Mouse (Mus musculus): ENCODE measurements at regions not wholly inside any gene's neighbourhood (a gene's known extent, or its start where the extent isn't known, plus 50 kb on each side); places are given as distances from the start of the nearest gene placed in this dataset.
A peak's percentile ranks its signal among the peaks of the same experiment; 100 is the strongest.

DNA sequence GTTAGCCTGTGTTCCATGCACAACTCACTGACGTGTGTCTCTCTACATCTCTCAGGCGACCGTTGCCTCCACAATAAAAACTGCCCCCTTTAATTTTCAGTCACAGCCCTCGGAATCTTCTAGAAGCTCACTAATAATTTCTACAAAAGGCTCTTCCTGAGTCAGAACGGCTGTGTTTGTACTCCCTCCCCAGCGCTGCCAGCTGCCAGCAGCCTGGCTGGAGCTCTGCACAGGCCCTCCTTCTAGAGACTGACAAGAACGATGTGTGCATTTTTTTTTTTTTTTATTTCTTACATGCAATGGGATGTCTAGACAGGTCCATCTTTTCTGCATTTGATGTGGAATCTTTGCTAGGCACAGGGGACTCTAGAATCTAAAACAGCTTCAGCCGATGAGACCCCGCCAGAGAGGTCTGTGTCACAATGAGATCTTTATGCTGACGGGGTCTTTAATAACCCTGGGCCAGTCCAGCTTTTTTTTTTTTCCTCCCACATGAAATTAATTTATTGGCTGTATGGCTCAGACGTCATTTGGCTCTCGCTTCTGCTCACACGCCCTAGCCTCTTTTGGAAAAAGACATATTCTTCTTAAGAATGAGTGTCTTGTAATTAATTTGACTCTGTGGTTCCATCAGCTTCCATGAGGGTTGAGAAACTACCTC is 185.8 kb upstream of the Zfp507 start:
- no peaks in the 10 kb centered on the region for H3K36me3 ChIP-seq
- no peaks in the 10 kb centered on the region for H3K4me1 ChIP-seq
- H3K27me3 ChIP-seq (ENCODE audit: low read depth, poor library complexity, severe bottlenecking): no peaks in the 10 kb centered on the region
- DNase-seq (ENCODE audit: low spot score): no peak
- no peak overlapping the region for H3K4me3 ChIP-seq
- no peaks in the 10 kb centered on the region for H3K9me3 ChIP-seq (replicated peaks)
- H3K27ac ChIP-seq (replicated peaks): no peak overlapping the region
- 89% methylated on average over 13 of the region's 13 CpGs for WGBS

- DNase-seq (ENCODE audit: low spot score): no peak
- H3K4me1 ChIP-seq: no peaks in the 10 kb centered on the region
- H3K27me3 ChIP-seq (ENCODE audit: low read depth, poor library complexity, severe bottlenecking): no peaks in the 10 kb centered on the region
- no peaks in the 10 kb centered on the region for H3K9me3 ChIP-seq (replicated peaks)
- H3K4me3 ChIP-seq: no peak overlapping the region
- H3K36me3 ChIP-seq: no peaks in the 10 kb centered on the region
- no peak overlapping the region for H3K27ac ChIP-seq (replicated peaks)
- 87% methylated on average over 9 of the region's 9 CpGs for whole genome bisulfite sequencing
These were observed 175.2 kb upstream of the Zfp507 start for GRCm38 (mm10) chr7:35977986-35978385.

- Histone ChIP-seq H3K4me3 (no peak overlapping the region), H3K27ac (replicated peaks) (no peak overlapping the region), H3K9me3 (replicated peaks) (no peaks in the 10 kb centered on the region), H3K4me1 (peaks cover 9% of the 10 kb centered on the region), H3K36me3 (no peaks in the 10 kb centered on the region), H3K27me3 (ENCODE audit: low read depth, poor library complexity, severe bottlenecking) (no peaks in the 10 kb centered on the region)
- DNase-seq (ENCODE audit: low spot score): peak; percentile 38
- WGBS: 21% methylated on average over 5 of the region's 5 CpGs
These were observed 155.9 kb upstream of the Zfp507 start for GRCm38 (mm10) chr7:35958731-35959130.

DNA sequence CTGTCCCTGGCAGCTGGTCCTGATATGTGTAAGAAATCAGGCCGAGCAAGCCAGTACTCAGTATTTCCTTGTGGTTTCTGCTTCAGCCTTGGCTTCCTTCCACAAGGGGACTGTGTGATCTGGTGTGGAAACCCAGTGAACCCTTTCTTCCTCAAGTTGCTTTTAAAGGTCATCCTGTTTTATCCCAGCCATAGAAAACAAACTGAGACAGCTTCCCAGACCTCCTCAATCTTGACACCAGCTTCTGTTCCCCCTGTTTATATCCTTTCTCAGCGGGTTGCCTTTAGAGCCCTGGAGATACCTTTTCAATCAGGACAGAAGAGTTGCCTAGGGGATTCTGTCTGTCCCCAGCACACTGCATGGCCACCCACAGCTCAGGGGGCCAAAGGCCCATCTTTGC is 155.2 kb upstream of the Zfp507 start:
- peak; percentile 36 for DNase-seq (ENCODE audit: low spot score)
- 14% methylated on average over 2 of the region's 2 CpGs for WGBS
- H3K27ac ChIP-seq (replicated peaks): no peak overlapping the region
- peaks cover 9% of the 10 kb centered on the region for H3K4me1 ChIP-seq
- H3K9me3 ChIP-seq (replicated peaks): no peaks in the 10 kb centered on the region
- no peaks in the 10 kb centered on the region for H3K36me3 ChIP-seq
- H3K4me3 ChIP-seq: no peak overlapping the region
- H3K27me3 ChIP-seq (ENCODE audit: low read depth, poor library complexity, severe bottlenecking): no peaks in the 10 kb centered on the region

GRCm38 (mm10) chr7:35948794-35949193 is 146.0 kb upstream of the Zfp507 start:
- no peak for DNase-seq (ENCODE audit: low spot score)
- peaks cover 16% of the 10 kb centered on the region for H3K4me1 ChIP-seq
- H3K27ac ChIP-seq (replicated peaks): peak overlapping the region; percentile 52; the same call in 1 of the 2 replicates
- no peaks in the 10 kb centered on the region for H3K27me3 ChIP-seq (ENCODE audit: low read depth, poor library complexity, severe bottlenecking)
- no peaks in the 10 kb centered on the region for H3K36me3 ChIP-seq
- no peaks in the 10 kb centered on the region for H3K9me3 ChIP-seq (replicated peaks)
- 18% methylated on average over 6 of the region's 6 CpGs for WGBS
- H3K4me3 ChIP-seq: peak overlapping the region; percentile 41

GRCm38 (mm10) chr7:35948389-35948788 is 145.6 kb upstream of the Zfp507 start:
- 4% methylated on average over 13 of the region's 13 CpGs for WGBS
- DNase-seq (ENCODE audit: low spot score): peak; percentile 37
- Histone ChIP-seq H3K36me3 (no peaks in the 10 kb centered on the region), H3K4me3 (peak overlapping the region; percentile 41), H3K4me1 (peaks cover 16% of the 10 kb centered on the region), H3K27me3 (ENCODE audit: low read depth, poor library complexity, severe bottlenecking) (no peaks in the 10 kb centered on the region), H3K9me3 (replicated peaks) (no peaks in the 10 kb centered on the region), H3K27ac (replicated peaks) (peak overlapping the region; percentile 52; the same call in 1 of the 2 replicates)

DNA sequence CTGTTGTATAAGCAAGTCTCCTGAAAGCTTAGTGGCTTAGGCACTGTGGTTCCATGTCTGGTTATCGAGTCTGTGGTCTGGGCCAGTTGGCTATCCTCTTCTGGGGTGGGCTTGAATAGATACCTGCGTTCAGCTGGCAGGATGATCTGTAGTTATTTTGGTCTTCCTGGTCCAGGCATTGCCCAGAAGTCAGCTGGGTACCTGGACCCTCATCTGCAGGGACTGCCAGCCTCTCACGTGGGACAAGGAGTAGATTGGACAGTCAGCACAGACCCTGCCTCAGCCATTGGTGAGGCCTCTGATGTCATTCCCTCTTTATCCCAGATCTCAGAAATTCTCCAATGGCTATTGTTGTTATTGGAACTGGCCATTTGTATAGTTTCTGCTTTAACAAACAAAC is 138.3 kb upstream of the Zfp507 start:
- no peak overlapping the region for H3K27ac ChIP-seq (replicated peaks)

DNA sequence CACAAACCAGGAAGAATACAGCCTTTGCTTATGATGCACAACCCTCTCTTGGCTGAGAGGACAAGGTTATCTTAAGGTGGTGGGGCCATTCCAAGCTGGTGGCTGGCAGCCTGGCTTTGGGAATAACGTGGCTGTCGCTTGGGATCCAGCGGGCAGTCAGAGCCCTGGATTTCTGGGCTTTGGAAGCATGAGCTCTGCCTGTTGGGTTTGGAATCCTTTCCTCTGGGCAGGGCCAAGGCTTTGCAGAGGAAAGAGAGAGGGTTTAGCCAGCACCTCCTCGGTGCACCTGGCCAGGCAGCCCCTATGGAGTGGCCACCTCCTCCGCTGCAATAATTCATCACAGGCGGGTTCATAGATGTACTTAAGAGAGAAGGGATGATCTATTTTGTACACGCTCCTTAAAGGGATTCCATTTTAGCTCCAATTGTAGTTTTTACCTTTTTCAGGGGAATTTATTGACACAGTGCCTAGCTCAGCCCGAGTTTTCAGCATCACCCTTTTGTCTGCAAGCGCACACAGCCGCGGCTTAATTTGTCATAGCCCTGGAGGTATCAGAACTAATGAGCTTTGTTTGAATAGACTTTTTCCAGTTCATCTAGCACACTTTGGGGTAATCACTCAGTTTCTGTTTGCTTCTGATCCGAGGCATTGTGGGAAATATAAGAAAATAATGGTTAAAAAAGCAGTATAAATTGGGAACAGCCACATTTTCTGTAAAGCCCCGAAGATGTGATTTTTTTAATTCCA is 135.5 kb upstream of the Zfp507 start:
- DNase-seq (ENCODE audit: low spot score): no peak
- Histone ChIP-seq H3K9me3 (replicated peaks) (no peaks in the 10 kb centered on the region), H3K36me3 (no peaks in the 10 kb centered on the region), H3K4me3 (no peak overlapping the region), H3K4me1 (peaks cover 6% of the 10 kb centered on the region; the same call in 1 of the 2 replicates), H3K27me3 (ENCODE audit: low read depth, poor library complexity, severe bottlenecking) (no peaks in the 10 kb centered on the region), H3K27ac (replicated peaks) (no peak overlapping the region)
- WGBS: 60% methylated on average over 13 of the region's 13 CpGs

More for the DNA sequence above, 138.3 kb upstream of the Zfp507 start:
- no peak for DNase-seq (ENCODE audit: low spot score)
- 84% methylated on average over 3 of the region's 3 CpGs for WGBS
- Histone ChIP-seq H3K36me3 (no peaks in the 10 kb centered on the region), H3K9me3 (replicated peaks) (no peaks in the 10 kb centered on the region), H3K4me3 (no peak overlapping the region), H3K27me3 (ENCODE audit: low read depth, poor library complexity, severe bottlenecking) (no peaks in the 10 kb centered on the region), H3K4me1 (peaks cover 6% of the 10 kb centered on the region; the same call in 1 of the 2 replicates)

DNA sequence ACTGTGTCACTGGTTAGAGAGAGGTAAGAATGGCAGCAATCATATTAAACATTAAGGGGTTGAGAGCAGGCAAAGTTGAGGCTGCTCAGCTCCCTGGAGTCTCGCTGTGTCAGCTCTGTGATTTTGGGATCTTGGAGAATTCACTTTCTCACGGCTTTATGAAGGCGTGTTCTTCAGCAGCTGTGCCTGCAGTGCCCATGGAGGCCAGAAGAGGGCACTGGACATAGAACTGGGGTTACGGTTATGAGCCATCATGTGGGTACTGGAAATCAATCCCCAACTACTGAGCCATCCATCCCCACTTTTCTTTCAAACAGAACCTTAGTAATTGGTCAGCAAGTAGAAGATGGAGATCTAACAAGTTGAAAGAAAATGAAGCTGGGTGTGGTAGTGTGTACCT is 123.9 kb upstream of the Zfp507 start:
- DNase-seq (ENCODE audit: low spot score): no peak
- Histone ChIP-seq H3K27me3 (ENCODE audit: low read depth, poor library complexity, severe bottlenecking) (peaks cover 24% of the 10 kb centered on the region), H3K36me3 (no peaks in the 10 kb centered on the region), H3K4me3 (no peak overlapping the region), H3K4me1 (peaks cover 10% of the 10 kb centered on the region), H3K27ac (replicated peaks) (no peak overlapping the region), H3K9me3 (replicated peaks) (peaks cover 20% of the 10 kb centered on the region; the same call in 1 of the 2 replicates)
- WGBS: 93% methylated on average over 4 of the region's 4 CpGs

- DNase-seq (ENCODE audit: low spot score): no peak
- peaks cover 19% of the 10 kb centered on the region for H3K4me1 ChIP-seq
- no peak overlapping the region for H3K27ac ChIP-seq (replicated peaks)
- WGBS: 37% methylated on average over 9 of the region's 9 CpGs
- H3K9me3 ChIP-seq (replicated peaks): peaks cover 20% of the 10 kb centered on the region; the same call in 1 of the 2 replicates
- H3K4me3 ChIP-seq: no peak overlapping the region
- H3K36me3 ChIP-seq: no peaks in the 10 kb centered on the region
- H3K27me3 ChIP-seq (ENCODE audit: low read depth, poor library complexity, severe bottlenecking): peaks cover 35% of the 10 kb centered on the region
These were observed 119.8 kb upstream of the Zfp507 start for GRCm38 (mm10) chr7:35922582-35922981.

GRCm38 (mm10) chr7:35920884-35921283 is 118.1 kb upstream of the Zfp507 start:
- WGBS: 42% methylated on average over 9 of the region's 9 CpGs
- no peak for DNase-seq (ENCODE audit: low spot score)
- peaks cover 19% of the 10 kb centered on the region for H3K4me1 ChIP-seq

GRCm38 (mm10) chr7:35920194-35920609 is 117.4 kb upstream of the Zfp507 start:
- 90% methylated on average over 11 of the region's 11 CpGs for WGBS
- Histone ChIP-seq H3K27me3 (ENCODE audit: low read depth, poor library complexity, severe bottlenecking) (peaks cover 35% of the 10 kb centered on the region), H3K36me3 (no peaks in the 10 kb centered on the region), H3K9me3 (replicated peaks) (peaks cover 12% of the 10 kb centered on the region; the same call in 1 of the 2 replicates), H3K4me3 (no peak overlapping the region), H3K27ac (replicated peaks) (no peak overlapping the region), H3K4me1 (peaks cover 19% of the 10 kb centered on the region)
- DNase-seq (ENCODE audit: low spot score): no peak

More at GRCm38 (mm10) chr7:35920884-35921283, 118.1 kb upstream of the Zfp507 start:
- Histone ChIP-seq H3K27me3 (ENCODE audit: low read depth, poor library complexity, severe bottlenecking) (peaks cover 35% of the 10 kb centered on the region), H3K36me3 (no peaks in the 10 kb centered on the region), H3K27ac (replicated peaks) (no peak overlapping the region), H3K9me3 (replicated peaks) (peaks cover 12% of the 10 kb centered on the region; the same call in 1 of the 2 replicates), H3K4me3 (no peak overlapping the region)

- no peak overlapping the region for H3K27ac ChIP-seq (replicated peaks)
- no peaks in the 10 kb centered on the region for H3K36me3 ChIP-seq
- no peaks in the 10 kb centered on the region for H3K9me3 ChIP-seq (replicated peaks)
- 71% methylated on average over 8 of the region's 8 CpGs for WGBS
- no peaks in the 10 kb centered on the region for H3K27me3 ChIP-seq (ENCODE audit: low read depth, poor library complexity, severe bottlenecking)
- H3K4me3 ChIP-seq: no peak overlapping the region
- DNase-seq (ENCODE audit: low spot score): no peak
- H3K4me1 ChIP-seq: no peaks in the 10 kb centered on the region
These were observed 107.4 kb upstream of the Zfp507 start for GRCm38 (mm10) chr7:35910109-35910706.
